Mouse (Mus musculus): ENCODE data around the gene Natd1. TPM values are rescaled to one million over a fixed set of nuclear protein-coding genes. Genes with fewer than 3 reads are reported as not detected.
A peak's percentile ranks its signal among the peaks of the same experiment; 100 is the strongest.
"Not testable (repeated sequence)": the region's sequence is repeated elsewhere in the genome, so short reads cannot be mapped to it uniquely, and the experiment has no call there.

The Natd1 gene
- polyA plus RNA-seq, 1 experiment from 2014 or later, result 18.8 TPM

GRCm38 (mm10) chr11:60890286-60890685, 24.3 kb downstream of the Natd1 start:
- Histone ChIP-seq H3K4me3 (ENCODE audit: low read depth, low read length) (no peak overlapping the region), H3K36me3 (ENCODE audit: control insufficient read depth, insufficient read depth, low read length) (no peaks in the 10 kb centered on the region), H3K4me1 (ENCODE audit: control insufficient read depth, insufficient read depth, low read length) (no peaks in the 10 kb centered on the region), H3K9me3 (ENCODE audit: control insufficient read depth, low read length) (no peaks in the 10 kb centered on the region), H3K9ac (ENCODE audit: low read depth, low read length) (no peak overlapping the region), H3K4me2 (ENCODE audit: low read depth, low read length) (no peak overlapping the region), H3K27me3 (replicated peaks; ENCODE audit: control insufficient read depth, insufficient read depth, low read length) (no peaks in the 10 kb centered on the region), H3K27ac (replicated peaks; ENCODE audit: low read depth, low read length) (no peak overlapping the region)
- ATAC-seq (ENCODE audit: low read depth) (no peak), DNase-seq (ENCODE audit: low spot score) (no peak)
- WGBS, result 42% methylated on average over 6 of the region's 6 CpGs

DNA sequence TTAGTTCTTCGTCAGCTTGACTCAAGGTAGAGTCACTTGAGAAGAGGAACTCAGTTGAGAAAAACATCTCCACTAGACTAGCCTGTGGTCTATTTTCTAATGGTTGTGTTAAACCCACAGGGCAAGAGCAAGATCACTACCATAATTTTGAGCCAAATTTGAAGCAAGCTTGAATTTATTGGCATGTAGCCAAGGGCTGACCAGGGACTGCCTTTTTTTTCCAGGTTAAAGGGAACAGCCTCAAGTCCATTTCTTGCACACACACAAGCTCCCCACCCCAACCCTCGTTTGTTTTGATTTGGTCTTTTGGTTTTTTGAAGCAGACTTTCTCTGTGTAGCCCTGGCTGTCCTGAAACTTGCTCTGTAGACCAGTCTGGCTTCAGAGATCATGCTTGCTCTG, 24.7 kb downstream of the Natd1 start:
- Histone ChIP-seq H3K4me1 (ENCODE audit: control insufficient read depth, insufficient read depth, low read length) (no peaks in the 10 kb centered on the region), H3K36me3 (ENCODE audit: control insufficient read depth, insufficient read depth, low read length) (no peaks in the 10 kb centered on the region)

DNA sequence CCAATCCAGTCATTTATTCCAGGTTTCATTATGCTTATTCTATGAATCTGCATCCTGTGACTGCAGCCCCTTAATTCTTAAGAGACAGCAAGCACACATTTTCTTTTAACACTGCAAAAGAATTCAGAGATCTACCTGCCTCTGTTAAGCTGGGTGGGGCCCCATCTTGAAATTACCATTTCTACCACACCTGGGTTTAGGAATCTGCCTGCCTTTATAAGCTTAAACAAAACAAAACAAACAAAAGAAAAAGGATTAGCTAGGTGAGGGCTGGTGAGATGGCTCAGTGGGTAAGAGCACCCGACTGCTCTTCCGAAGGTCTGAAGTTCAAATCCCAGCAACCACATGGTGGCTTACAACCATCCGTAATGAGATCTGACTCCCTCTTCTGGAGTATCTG, 27.6 kb downstream of the Natd1 start:
- not testable (repeated sequence) for H3K4me1 ChIP-seq (ENCODE audit: control insufficient read depth, insufficient read depth, low read length); ATAC-seq (ENCODE audit: low read depth); H3K36me3 ChIP-seq (ENCODE audit: control insufficient read depth, insufficient read depth, low read length); H3K27me3 ChIP-seq (replicated peaks; ENCODE audit: control insufficient read depth, insufficient read depth, low read length); DNase-seq (ENCODE audit: low spot score); H3K9ac ChIP-seq (ENCODE audit: low read depth, low read length); H3K27ac ChIP-seq (replicated peaks; ENCODE audit: low read depth, low read length); H3K4me3 ChIP-seq (ENCODE audit: low read depth, low read length); H3K4me2 ChIP-seq (ENCODE audit: low read depth, low read length); H3K9me3 ChIP-seq (ENCODE audit: control insufficient read depth, low read length)
- 90% methylated on average over 2 of the region's 3 CpGs for WGBS

More for the DNA sequence above, 24.7 kb downstream of the Natd1 start:
- ATAC-seq (ENCODE audit: low read depth), result no peak
- no peak overlapping the region for H3K4me2 ChIP-seq (ENCODE audit: low read depth, low read length)
- no peak overlapping the region for H3K9ac ChIP-seq (ENCODE audit: low read depth, low read length)
- H3K27me3 ChIP-seq (replicated peaks; ENCODE audit: control insufficient read depth, insufficient read depth, low read length), result no peaks in the 10 kb centered on the region
- no peak for DNase-seq (ENCODE audit: low spot score)
- H3K27ac ChIP-seq (replicated peaks; ENCODE audit: low read depth, low read length), result no peak overlapping the region
- H3K9me3 ChIP-seq (ENCODE audit: control insufficient read depth, low read length), result no peaks in the 10 kb centered on the region
- no peak overlapping the region for H3K4me3 ChIP-seq (ENCODE audit: low read depth, low read length)
- WGBS, result 58% methylated on average over 2 of the region's 2 CpGs

GRCm38 (mm10) chr11:60882386-60882785, 32.2 kb downstream of the Natd1 start:
- Histone ChIP-seq H3K9me3 (ENCODE audit: control insufficient read depth, low read length) (no peaks in the 10 kb centered on the region), H3K9ac (ENCODE audit: low read depth, low read length) (no peak overlapping the region), H3K4me2 (ENCODE audit: low read depth, low read length) (no peak overlapping the region), H3K4me3 (ENCODE audit: low read depth, low read length) (no peak overlapping the region), H3K27ac (replicated peaks; ENCODE audit: low read depth, low read length) (no peak overlapping the region), H3K36me3 (ENCODE audit: control insufficient read depth, insufficient read depth, low read length) (no peaks in the 10 kb centered on the region), H3K4me1 (ENCODE audit: control insufficient read depth, insufficient read depth, low read length) (peaks cover 8% of the 10 kb centered on the region), H3K27me3 (replicated peaks; ENCODE audit: control insufficient read depth, insufficient read depth, low read length) (no peaks in the 10 kb centered on the region)
- DNase-seq (ENCODE audit: low spot score) (no peak), ATAC-seq (ENCODE audit: low read depth) (no peak)
- 74% methylated on average over 3 of the region's 3 CpGs for whole genome bisulfite sequencing

DNA sequence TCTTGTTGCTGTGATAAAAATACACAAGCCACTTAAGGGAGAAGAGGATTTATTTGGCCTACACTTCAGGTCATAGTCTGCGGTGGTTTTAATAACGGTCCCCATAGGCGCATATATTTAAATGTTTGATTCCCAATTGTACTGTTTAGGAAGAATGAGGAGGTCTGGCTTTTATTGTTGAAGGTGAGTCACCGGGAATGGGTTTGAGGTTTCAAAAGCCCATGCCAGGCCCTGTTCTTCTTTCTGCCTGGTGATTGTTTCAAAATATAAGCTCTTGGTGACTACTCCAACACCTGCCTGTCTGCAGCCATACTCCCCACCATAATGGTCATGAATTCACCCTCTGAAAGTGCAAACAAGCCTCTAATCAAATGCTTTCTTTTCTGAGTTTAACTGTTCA, 34.0 kb downstream of the Natd1 start:
- DNase-seq (ENCODE audit: low spot score) (no peak), ATAC-seq (ENCODE audit: low read depth) (no peak)
- H3K4me1 ChIP-seq (ENCODE audit: control insufficient read depth, insufficient read depth, low read length), result peaks cover 14% of the 10 kb centered on the region
- WGBS, result 90% methylated on average over 4 of the region's 4 CpGs
- no peak overlapping the region for H3K27ac ChIP-seq (replicated peaks; ENCODE audit: low read depth, low read length)
- H3K27me3 ChIP-seq (replicated peaks; ENCODE audit: control insufficient read depth, insufficient read depth, low read length), result no peaks in the 10 kb centered on the region
- H3K9ac ChIP-seq (ENCODE audit: low read depth, low read length), result no peak overlapping the region
- H3K4me2 ChIP-seq (ENCODE audit: low read depth, low read length), result no peak overlapping the region
- H3K9me3 ChIP-seq (ENCODE audit: control insufficient read depth, low read length), result no peaks in the 10 kb centered on the region
- no peak overlapping the region for H3K4me3 ChIP-seq (ENCODE audit: low read depth, low read length)
- H3K36me3 ChIP-seq (ENCODE audit: control insufficient read depth, insufficient read depth, low read length), result no peaks in the 10 kb centered on the region

- Histone ChIP-seq H3K36me3 (ENCODE audit: control insufficient read depth, insufficient read depth, low read length) (peaks cover under 1% of the 10 kb centered on the region; the same call in 1 of the 2 replicates), H3K4me3 (ENCODE audit: low read depth, low read length) (peak overlapping the region; percentile 91), H3K9ac (ENCODE audit: low read depth, low read length) (peak overlapping the region; percentile 95), H3K27ac (replicated peaks; ENCODE audit: low read depth, low read length) (peak overlapping the region; percentile 96), H3K27me3 (replicated peaks; ENCODE audit: control insufficient read depth, insufficient read depth, low read length) (no peaks in the 10 kb centered on the region), H3K4me2 (ENCODE audit: low read depth, low read length) (peak overlapping the region; percentile 85), H3K9me3 (ENCODE audit: control insufficient read depth, low read length) (no peaks in the 10 kb centered on the region), H3K4me1 (ENCODE audit: control insufficient read depth, insufficient read depth, low read length) (peaks cover 15% of the 10 kb centered on the region)
- DNase-seq (ENCODE audit: low spot score) (peak; percentile 81), ATAC-seq (ENCODE audit: low read depth) (no peak)
- WGBS, result under 1% methylated on average over 11 of the region's 11 CpGs
Observed at GRCm38 (mm10) chr11:60879423-60879822, 35.1 kb downstream of the Natd1 start.

DNA sequence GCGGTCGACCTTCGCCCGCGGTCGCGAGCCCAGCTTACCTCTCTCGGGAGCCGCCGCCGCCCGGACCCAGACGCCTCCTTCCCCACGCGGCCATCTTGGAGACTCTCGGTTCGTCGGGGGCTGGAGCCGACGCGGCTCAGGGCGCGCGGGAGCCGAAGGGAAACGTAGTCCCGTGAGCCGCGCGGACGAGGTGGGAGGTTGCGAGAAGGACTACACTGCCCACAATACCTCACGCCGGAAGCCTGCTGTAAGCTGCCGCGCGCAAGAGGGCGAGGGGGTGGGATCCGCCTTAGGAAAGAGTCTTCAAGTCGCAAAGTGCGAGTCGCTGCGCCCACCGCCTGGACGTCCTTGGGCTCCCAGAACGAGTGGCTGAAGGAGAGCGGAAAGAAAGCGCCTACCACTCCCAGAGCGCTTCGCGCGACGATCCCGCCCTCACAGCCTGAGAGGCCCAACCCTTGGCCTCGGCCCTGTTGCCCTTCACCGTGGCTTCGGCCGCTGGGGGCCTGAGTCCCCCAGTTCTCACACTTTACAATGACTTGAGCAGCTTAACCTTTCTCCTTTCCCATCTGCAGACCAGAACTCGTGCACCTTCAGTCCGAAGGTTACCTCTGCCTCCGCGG, 35.8 kb downstream of the Natd1 start, which contains the start of gene Tmem11:
Tmem11 (minus strand) TSS at position 598 of the 620 bp plus-strand sequence.
- H3K4me2 ChIP-seq (ENCODE audit: low read depth, low read length), result peak within 1 kb of the TSS; percentile 85
- WGBS, result under 1% methylated on average over 28 of the region's 62 CpGs
- peak within 1 kb of the TSS; percentile 96 for H3K27ac ChIP-seq (replicated peaks; ENCODE audit: low read depth, low read length)

GRCm38 (mm10) chr11:60878056-60878612, 36.4 kb downstream of the Natd1 start:
- Histone ChIP-seq H3K27ac (replicated peaks; ENCODE audit: low read depth, low read length) (peak overlapping the region; percentile 96), H3K9me3 (ENCODE audit: control insufficient read depth, low read length) (no peaks in the 10 kb centered on the region), H3K4me3 (ENCODE audit: low read depth, low read length) (peak overlapping the region; percentile 91), H3K4me2 (ENCODE audit: low read depth, low read length) (peak overlapping the region; percentile 64), H3K9ac (ENCODE audit: low read depth, low read length) (peak overlapping the region; percentile 95), H3K4me1 (ENCODE audit: control insufficient read depth, insufficient read depth, low read length) (peaks cover 20% of the 10 kb centered on the region), H3K36me3 (ENCODE audit: control insufficient read depth, insufficient read depth, low read length) (peaks cover 5% of the 10 kb centered on the region; the same call in 1 of the 2 replicates), H3K27me3 (replicated peaks; ENCODE audit: control insufficient read depth, insufficient read depth, low read length) (no peaks in the 10 kb centered on the region)
- peak; percentile 66 for ATAC-seq (ENCODE audit: low read depth)
- DNase-seq (ENCODE audit: low spot score), result peak; percentile 65
- 2% methylated on average over 22 of the region's 52 CpGs for WGBS

More for the DNA sequence above, 35.8 kb downstream of the Natd1 start, which contains the start of gene Tmem11:
- peaks cover 5% of the 10 kb centered on the region; the same call in 1 of the 2 replicates for H3K36me3 ChIP-seq (ENCODE audit: control insufficient read depth, insufficient read depth, low read length)
- H3K4me3 ChIP-seq (ENCODE audit: low read depth, low read length), result peak within 1 kb of the TSS; percentile 91
- no peaks in the 10 kb centered on the region for H3K9me3 ChIP-seq (ENCODE audit: control insufficient read depth, low read length)
- H3K27me3 ChIP-seq (replicated peaks; ENCODE audit: control insufficient read depth, insufficient read depth, low read length), result no peaks in the 10 kb centered on the region
- peaks cover 20% of the 10 kb centered on the region for H3K4me1 ChIP-seq (ENCODE audit: control insufficient read depth, insufficient read depth, low read length)
- ATAC-seq (ENCODE audit: low read depth), result peak; percentile 99
- DNase-seq (ENCODE audit: low spot score), result peak; percentile 99
- peak within 1 kb of the TSS; percentile 95 for H3K9ac ChIP-seq (ENCODE audit: low read depth, low read length)

- Histone ChIP-seq H3K27me3 (replicated peaks; ENCODE audit: control insufficient read depth, insufficient read depth, low read length) (no peaks in the 10 kb centered on the region), H3K4me1 (ENCODE audit: control insufficient read depth, insufficient read depth, low read length) (peaks cover 16% of the 10 kb centered on the region), H3K27ac (replicated peaks; ENCODE audit: low read depth, low read length) (no peak overlapping the region), H3K4me3 (ENCODE audit: low read depth, low read length) (no peak overlapping the region), H3K9me3 (ENCODE audit: control insufficient read depth, low read length) (no peaks in the 10 kb centered on the region), H3K4me2 (ENCODE audit: low read depth, low read length) (no peak overlapping the region), H3K36me3 (ENCODE audit: control insufficient read depth, insufficient read depth, low read length) (peaks cover 9% of the 10 kb centered on the region), H3K9ac (ENCODE audit: low read depth, low read length) (no peak overlapping the region)
- no peak for DNase-seq (ENCODE audit: low spot score)
- 85% methylated on average over 6 of the region's 6 CpGs for WGBS
- ATAC-seq (ENCODE audit: low read depth), result no peak
Observed at GRCm38 (mm10) chr11:60873101-60873500, 41.4 kb downstream of the Natd1 start.

Measured in embryonic facial prominence, embryonic 14.5 days (tissue).